Mouse (Mus musculus): ENCODE results near the gene Ddah2. TPM values are rescaled to one million over a fixed set of nuclear protein-coding genes. Genes with fewer than 3 reads are reported as not detected.

Gene Ddah2
- 2.1 TPM in 1 of 2 replicates, not detected in the other for total RNA-seq (2015; ENCODE audit: low replicate concordance)
- 1.5 and 5.6 TPM in 2 replicates for total RNA-seq (2017; ENCODE audit: low replicate concordance)

DNA sequence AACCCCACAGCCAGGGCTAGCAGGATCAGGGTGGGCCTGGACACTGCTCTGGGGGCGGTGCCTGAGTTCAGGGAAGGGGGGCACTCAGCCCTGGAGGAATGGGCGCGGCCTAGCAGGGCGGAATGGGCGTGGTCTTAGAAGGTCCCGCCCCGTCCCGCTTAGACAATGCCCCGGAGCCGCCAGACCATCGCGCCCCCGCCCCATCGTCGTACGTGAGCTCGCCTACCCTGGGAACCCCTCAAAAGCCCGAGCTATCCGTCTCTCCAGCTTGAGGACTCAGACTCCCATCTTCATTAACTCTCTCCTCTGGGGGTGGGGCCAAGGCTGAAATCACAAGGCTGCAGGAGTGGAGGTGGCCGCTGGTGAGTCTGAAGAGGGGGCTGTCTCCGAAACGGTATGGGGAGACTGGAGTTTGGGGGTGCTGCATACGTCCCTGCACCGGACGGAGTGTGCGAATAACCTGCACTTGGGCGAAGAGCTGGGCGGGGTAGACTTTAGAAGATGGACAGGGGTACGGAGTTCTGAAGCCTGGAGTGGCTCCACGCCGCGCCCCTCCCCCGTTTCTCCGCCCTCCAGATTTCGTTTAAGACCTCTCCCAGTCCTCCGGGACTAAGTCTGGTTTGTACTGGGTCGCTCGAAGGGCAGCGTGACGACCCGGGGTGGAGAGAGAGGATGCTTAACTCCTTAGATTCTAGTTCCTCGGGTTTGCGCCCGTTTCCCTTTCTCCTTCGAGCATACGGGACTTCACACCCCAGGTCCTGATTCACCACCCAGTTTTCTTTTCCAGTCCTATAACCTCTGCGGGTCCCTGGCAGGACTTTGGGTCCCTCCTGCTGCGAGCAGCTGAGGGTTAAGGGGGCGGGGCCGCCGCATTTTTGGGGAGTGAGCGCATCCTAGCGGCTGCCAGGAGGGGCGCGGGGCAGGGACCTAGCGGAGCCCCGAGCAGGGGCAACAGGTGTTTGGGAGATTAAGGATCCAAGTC is at the start of gene Ddah2:
Ddah2 (plus strand) TSS at position 125 of the 982 bp plus-strand sequence.
- ATAC-seq (replicated peaks; ENCODE audit: low FRiP score, poor library complexity, severe bottlenecking), result peak; percentile 85

DNA sequence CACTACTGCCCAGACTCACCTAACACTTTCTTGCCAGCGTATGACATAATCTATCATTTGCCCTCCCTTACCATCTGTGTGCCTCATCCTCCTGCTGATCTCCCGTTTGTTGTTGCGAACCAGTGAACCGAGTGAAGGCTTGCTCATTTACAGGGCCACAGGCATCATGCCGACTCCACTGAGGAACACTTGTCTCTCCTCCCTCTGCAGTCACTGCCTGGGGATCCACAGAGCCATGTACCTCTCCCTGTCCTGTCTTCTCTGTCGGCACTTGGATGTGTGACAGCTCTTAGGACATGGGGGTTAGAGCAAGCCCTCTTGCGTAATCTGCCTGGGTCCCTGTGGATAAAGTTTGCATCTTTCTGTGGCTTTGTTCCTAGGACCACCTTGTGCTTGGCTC is 49.2 kb upstream of the Ddah2 start:
- ATAC-seq (replicated peaks; ENCODE audit: low FRiP score, poor library complexity, severe bottlenecking), result no peak

DNA sequence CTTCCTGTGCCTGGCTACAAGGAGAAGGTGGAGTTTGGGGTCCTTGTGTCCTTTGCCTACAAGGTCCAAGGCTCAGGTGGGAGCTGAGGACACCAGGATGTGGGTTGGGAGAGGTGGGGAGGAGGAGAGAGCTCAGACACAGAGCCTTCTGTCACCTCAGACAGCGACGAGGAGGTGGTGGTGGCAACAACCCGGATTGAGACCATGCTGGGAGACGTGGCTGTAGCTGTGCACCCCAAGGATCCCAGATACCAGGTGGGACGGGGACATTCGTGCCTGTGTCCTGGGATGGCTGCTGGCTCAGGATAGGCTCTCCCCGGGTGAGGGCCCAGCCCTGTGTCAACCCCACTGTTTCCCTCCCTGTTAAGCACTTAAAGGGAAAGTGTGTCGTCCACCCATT is 47.4 kb upstream of the Ddah2 start:
- ATAC-seq (replicated peaks; ENCODE audit: low FRiP score, poor library complexity, severe bottlenecking), result no peak

DNA sequence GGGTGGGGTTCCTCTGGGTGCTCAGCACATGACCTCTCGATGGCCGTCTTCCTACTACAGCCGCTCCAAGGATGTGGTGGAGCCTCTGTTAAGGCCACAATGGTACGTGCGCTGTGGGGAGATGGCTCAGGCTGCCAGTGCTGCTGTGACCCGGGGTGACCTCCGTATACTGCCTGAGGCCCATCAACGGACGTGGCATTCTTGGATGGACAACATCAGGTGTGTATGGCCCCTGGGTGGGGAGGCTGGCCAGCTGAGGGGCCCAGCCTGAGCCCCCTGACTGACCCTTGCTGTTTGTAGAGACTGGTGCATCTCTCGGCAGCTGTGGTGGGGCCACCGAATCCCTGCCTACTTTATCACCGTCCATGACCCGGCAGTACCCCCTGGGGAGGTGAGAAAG is 46.4 kb upstream of the Ddah2 start:
- no peak for ATAC-seq (replicated peaks; ENCODE audit: low FRiP score, poor library complexity, severe bottlenecking)

DNA sequence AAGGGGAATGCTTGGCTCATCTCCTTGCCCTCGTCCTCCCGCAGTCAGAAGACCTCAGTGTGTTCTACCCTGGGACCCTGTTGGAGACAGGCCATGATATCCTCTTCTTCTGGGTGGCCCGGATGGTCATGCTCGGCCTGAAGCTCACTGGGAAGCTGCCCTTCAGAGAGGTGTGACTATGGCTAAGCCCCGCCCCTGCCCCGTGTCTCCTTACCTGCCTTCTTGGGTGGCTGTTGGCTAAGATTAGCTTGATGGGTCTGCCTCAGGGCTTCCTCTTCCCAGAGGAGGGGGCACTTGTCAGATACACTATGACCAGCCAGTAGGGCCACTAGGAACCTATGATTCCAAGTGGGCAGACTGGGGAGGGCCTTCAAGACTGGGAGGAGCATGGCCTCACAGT is 45.6 kb upstream of the Ddah2 start:
- ATAC-seq (replicated peaks; ENCODE audit: low FRiP score, poor library complexity, severe bottlenecking), result no peak

DNA sequence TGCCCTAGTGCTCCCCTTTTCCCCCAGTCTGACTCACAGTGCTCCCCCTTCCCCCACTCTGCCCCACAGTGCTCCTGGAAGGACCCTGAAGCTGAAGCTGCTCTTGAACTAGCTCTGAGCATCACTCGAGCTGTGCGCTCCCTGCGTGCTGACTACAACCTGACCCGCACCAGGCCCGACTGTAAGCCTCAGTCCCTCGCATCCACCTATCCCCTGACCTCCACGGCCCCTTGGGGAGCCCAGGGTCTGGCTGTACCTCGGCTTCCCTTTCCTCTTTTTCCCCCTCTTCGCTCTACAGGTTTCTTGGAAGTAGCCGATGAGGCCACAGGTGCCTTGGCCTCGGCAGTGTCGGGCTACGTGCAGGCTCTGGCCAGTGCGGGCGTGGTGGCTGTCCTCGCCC is 43.5 kb upstream of the Ddah2 start:
- no peak for ATAC-seq (replicated peaks; ENCODE audit: low FRiP score, poor library complexity, severe bottlenecking)

DNA sequence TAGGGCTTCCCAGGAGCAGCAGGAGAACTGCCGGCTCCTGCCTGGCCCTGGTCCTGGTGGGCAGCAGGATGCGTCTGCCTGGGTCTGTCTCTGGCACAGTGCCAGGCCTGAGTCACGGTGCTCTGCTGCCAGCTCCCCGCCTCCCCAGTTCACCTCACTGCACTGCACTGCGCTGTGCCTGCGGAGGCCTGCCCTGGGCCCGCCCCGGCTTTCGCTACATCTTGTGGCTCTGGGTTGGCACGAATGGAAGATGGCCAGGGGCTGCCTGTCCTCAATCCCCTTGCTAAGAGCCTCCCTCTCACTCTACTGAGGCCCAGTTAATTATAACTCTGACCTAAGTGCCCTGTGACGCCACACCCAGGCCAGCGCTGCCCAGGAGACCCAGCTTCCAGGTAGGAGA is 42.5 kb upstream of the Ddah2 start, which contains the start of gene Vwa7:
Vwa7 (plus strand) TSS at position 204 of the 400 bp plus-strand sequence.
- ATAC-seq (replicated peaks; ENCODE audit: low FRiP score, poor library complexity, severe bottlenecking), result peak; percentile 52

DNA sequence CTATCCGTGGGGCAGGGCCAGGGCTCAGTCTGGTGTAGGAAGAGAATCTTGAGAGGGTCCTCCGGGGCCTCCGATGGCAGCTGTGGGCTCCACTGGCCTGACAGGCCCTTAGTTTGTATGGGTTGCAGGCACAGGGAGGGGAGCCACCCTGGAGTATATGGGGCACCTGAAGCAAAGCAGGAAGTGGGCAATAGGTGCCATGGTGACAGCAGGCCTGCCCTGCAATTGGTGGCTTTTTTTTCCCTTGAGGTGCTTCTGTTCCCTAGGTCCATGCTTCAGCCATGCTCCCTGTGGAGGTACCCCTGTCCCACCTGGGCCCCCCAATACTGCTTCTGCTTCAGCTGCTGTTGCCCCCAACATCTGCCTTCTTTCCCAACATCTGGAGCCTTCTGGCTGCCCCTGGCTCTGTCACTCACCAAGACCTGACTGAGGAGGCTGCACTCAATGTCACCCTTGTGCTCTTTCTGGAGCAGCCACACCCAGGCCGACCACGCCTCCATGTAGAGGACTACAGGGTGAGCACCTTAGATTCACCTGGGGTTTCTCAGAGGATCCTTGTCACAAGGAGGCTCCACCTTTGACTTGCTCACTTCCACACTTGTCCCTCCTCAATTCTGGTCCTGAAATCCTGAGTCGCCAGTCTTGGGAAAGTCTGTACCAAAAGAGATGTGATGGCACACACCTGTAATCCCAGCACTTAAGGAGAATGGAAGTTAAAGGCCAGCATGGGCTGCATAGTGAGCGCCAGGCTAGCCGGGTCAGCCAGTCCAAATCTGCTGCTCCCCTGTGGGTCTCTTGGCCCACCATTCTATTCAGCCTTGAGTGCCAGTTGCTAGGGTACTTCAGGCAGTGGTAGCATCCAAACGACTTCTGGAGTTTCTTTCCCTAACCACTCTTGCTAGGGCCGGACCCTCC is 41.8 kb upstream of the Ddah2 start:
- ATAC-seq (replicated peaks; ENCODE audit: low FRiP score, poor library complexity, severe bottlenecking), result no peak

DNA sequence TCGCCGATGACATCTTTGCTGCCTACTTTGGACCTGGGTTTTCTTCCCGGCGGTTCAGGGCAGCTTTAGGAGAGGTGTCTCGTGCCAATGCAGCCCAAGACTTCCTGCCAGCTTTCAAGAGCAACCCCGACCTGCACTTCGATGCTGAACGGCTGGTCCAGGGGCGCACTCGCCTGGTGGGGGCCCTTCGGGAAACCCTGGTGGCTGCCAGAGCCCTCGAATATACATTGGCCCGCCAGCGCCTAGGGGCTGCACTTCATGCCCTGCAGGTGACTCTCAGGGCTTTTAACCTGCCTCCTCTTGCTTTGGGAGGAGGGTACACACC is 41.2 kb upstream of the Ddah2 start:
- no peak for ATAC-seq (replicated peaks; ENCODE audit: low FRiP score, poor library complexity, severe bottlenecking)

DNA sequence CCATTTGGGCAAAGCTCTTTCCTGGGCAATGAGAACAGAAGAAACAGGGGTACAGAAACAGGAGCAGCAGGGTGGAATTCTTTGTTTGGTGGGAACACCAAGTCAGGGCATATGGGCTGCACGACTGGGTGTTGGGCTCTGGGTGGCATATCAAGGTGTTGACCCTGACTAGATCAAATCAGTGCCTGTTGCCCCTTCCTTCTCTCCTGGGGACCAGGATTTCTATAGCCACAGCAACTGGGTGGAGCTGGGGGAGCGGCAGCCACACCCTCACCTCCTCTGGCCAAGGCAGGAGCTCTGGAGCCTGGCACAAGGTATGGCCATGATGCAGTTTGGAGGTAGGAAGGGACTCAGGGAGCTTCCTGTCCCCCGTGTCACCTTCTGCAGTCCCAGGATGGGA is 40.7 kb upstream of the Ddah2 start:
- ATAC-seq (replicated peaks; ENCODE audit: low FRiP score, poor library complexity, severe bottlenecking), result no peak

DNA sequence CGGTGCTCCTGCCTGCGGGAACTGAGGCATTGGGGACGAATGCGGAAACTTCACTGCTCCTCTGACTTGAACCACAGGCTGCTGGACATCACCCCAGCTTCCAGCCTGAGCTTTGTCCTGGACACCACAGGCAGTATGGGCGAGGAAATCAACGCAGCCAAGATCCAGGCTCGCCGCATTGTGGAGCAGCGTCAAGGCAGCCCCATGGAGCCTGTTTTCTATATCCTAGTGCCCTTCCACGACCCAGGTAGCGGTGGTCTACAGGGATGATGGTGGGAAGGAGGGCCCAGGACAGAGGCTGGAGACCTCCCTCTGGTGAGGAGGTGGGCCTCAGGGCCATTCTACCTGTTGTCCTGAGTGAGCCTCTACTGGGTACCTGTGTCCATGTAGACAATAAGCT is 38.9 kb upstream of the Ddah2 start:
- ATAC-seq (replicated peaks; ENCODE audit: low FRiP score, poor library complexity, severe bottlenecking), result no peak

DNA sequence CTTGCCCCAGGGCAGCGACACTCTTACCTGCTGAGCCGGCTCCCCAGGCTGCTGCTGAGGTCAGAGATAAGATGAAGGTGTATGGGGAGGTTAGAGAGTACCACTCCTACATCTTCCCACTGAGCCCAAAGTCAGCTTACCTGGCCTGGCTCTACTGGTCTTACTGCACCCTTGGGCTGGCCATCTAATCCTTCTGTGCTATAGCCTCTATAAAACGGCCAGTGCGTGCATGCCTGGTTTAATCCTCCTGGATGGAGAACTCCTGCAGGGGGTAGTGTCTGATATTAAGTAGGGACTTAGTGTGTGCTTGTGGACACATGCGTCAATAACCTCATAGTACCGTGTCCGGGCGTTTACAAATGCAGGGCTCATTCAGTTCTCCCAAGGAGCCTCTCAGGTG is 38.3 kb upstream of the Ddah2 start:
- ATAC-seq (replicated peaks; ENCODE audit: low FRiP score, poor library complexity, severe bottlenecking), result no peak

DNA sequence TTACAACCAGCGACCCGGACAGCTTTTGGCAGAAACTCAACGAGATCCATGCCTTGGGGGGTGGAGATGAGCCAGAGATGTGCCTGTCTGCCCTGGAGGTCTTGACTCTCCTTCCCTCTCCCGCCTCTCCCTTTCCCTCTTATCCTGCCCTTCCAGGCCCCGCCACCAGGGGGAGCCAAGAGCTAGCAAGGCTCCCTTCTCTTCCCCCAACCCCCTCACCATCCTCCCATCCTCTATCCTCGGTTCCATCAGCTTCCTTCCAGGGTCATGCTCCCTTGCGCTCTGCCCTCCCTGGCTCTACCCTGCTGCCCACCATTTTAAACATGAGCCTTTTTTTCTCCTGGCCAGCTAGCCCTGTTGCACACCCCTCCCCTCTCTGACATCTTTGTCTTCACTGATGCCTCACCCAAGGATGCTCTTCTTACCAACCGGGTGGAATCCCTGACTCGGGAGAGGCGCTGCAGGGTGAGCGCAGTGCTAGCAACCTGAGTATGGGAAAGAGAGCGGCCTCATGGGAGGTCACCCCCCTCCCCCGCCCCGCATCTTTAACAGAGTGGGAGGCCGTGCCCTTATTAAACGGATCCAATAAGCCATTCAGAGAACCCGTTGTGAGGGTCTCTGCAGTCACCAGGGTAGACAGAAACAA is 37.5 kb upstream of the Ddah2 start:
- ATAC-seq (replicated peaks; ENCODE audit: low FRiP score, poor library complexity, severe bottlenecking), result peak; percentile 71

DNA sequence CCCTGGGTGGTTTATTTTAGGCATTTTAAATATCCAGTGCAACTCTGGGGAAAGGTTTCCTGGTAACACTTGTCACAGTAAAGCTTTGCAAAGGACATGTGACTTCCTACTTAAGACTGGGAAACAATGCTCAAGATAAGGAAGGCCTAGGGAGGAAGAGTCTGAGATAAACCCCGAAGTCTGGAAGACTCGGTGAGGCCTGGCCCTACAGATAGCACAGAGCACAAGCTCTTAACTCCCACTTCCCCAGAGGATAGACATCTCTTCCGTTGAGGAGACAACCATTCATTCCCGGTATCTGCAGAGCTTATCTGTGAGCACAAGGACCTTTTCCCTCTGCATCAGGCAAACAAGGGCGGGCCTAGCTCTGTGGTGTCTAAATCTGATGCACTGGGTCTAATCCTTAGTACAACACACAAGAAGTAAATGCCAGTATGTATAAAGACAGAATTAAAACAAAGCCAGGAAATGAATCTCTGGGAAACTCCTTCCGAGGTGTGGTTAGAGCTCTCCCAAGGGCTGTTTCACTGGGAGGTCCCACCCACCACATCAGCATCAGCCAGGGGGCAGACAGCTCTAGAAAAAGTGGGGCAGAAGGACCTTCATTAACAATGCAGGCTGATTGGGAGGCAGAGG is 36.9 kb upstream of the Ddah2 start:
- ATAC-seq (replicated peaks; ENCODE audit: low FRiP score, poor library complexity, severe bottlenecking), result no peak

DNA sequence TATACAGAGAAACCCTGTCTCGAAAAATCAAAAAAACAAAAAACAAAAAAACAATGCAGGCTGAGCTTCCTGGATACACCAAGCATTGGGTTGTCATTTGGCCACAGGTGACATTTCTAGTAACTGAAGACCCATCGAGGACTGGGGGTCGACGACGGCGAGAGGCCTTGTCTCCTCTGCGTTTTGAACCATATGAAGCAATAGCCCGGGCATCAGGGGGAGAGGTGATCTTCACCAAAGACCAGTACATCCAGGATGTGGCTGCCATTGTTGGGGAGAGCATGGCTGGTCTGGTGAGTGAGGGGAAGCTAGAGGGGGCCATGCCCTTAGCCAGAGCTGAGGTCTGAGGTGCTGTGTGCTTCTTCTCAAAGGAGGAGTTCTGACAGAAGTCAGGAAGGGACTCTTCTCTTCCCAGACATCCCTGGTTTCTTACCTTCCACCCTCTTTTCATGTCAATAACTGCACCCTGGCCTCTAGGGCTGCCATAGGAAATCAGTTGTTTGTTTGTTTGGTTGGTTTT is 36.2 kb upstream of the Ddah2 start:
- ATAC-seq (replicated peaks; ENCODE audit: low FRiP score, poor library complexity, severe bottlenecking), result no peak

DNA sequence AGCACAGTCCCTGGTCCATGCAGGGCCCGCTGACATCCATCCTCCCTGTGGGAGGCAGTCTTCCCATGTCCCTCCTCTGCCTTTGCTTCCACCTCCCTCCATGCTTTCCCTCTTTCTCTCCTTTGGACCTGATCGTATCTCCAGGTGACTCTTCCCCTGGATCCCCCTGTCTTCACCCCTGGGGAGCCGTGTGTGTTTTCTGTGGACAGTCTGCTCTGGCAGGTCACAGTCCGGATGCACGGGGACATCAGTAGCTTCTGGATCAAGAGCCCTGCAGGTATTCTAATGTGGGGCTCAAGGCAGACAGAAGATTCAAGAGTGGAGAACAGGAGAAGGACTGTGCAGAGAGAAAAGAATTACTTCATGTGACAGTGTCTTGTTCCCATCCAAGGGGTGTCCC is 35.6 kb upstream of the Ddah2 start:
- no peak for ATAC-seq (replicated peaks; ENCODE audit: low FRiP score, poor library complexity, severe bottlenecking)

DNA sequence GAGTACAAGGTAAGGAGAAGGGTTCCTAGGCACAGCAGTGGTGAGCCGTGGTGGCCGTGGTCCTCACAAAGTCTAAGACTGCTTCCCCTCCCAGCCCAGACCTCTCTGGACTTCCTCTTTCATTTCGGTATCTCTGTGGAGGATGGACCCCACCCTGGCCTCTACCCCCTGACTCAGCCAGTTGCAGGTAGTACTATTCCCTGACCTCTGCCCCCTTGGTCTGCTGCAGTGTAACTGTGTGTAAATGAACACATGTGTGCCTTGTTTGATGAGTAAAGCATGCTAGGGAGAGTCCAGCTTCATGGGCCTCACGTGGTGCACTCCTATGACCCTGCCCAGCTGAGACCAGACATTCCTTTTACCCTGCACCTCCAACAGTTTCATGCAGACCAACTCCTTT is 35.1 kb upstream of the Ddah2 start:
- no peak for ATAC-seq (replicated peaks; ENCODE audit: low FRiP score, poor library complexity, severe bottlenecking)

DNA sequence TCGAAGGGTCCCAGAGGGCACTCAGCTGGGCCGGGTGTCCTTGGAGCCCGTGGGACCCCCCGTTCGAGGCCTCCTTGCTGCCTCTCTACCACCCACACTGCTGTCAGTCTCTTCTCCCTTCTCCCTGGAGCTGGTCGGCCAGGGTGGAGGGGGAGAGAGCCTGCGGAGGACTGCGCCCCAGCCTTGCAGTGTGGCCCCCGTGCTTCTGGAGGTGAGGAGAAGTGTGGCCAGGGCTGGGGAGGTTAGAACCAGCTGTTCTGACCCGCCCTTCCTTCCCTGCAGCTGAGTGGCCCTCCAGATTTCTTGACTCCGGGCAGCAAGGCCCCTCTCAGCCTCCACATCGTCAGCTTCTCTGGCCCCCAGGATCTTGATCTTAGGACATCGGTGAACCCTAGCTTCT is 34.6 kb upstream of the Ddah2 start:
- ATAC-seq (replicated peaks; ENCODE audit: low FRiP score, poor library complexity, severe bottlenecking), result no peak

DNA sequence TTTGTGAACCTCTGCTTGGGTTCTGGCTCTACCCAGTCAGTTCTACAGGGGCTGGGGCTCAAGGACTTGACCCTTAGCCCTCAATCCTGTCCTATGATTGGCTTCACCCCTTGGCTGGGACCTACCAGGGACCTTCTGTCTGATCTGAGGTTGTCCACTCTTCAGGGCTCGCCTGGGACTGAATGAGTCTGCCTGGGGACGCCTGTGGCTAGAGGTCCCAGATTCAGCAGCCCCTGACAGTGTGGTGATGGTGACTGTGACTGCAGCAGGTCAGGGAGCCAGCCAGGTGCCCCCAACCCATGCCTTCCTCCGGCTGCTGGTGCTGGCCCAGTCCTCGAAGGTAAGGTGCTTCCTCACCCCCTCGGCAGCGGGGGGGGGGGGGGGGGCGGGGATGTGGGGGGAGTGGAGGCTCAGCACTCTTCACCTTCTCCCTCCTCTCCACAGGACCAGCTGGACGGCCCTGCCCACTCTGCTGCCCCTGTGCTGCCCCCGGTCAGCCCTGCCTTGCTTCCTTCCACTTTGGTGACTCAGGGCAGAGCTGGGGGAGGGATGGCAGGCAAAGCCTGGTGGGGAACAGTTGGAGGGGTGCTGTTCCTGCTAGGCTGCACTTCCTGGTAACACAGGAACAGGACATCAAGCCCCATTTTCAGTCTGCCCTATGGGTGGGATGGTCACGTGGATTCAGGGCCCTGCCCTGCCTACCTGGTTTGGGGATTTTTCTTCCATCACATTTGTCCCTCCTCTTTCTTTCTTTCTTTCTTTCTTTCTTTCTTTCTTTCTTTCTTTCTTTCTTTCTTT is 33.9 kb upstream of the Ddah2 start:
- no peak for ATAC-seq (replicated peaks; ENCODE audit: low FRiP score, poor library complexity, severe bottlenecking)

Data from erythroid progenitor cell, adult 5-6 weeks (primary cell).